Mouse (Mus musculus) small intestine, adult 2 months (tissue): Measurements from ENCODE around the gene Hoxd10. TPM values are rescaled to one million over a fixed set of nuclear protein-coding genes. Genes with fewer than 3 reads are reported as not detected.
A peak's percentile ranks its signal among the peaks of the same experiment; 100 is the strongest.

Experiments
- H3K27ac ChIP-seq: fragments of 200-500 bp; 2 replicates; pipeline ENCODE4 v1.5.1; 2012; ENCODE audit warnings: low read depth, low read length, control low read depth, inconsistent platforms; ENCODE audit not compliant: insufficient read depth
- H3K27me3 ChIP-seq: fragments of 200-500 bp; 2 replicates; pipeline ENCODE4 v1.6.1; 2012; ENCODE audit warnings: mild to moderate bottlenecking, moderate library complexity, low read length, inconsistent platforms; ENCODE audit not compliant: control insufficient read depth, insufficient read depth
- H3K36me3 ChIP-seq: fragments of 200-500 bp; 2 replicates; pipeline ENCODE4 v1.6.1; 2012; ENCODE audit warnings: mild to moderate bottlenecking, low read length, control low read depth, inconsistent platforms; ENCODE audit not compliant: control insufficient read depth, insufficient read depth
- H3K4me1 ChIP-seq: fragments of 200-500 bp; 2 replicates; pipeline ENCODE4 v1.6.1; 2012; ENCODE audit warnings: low read length, inconsistent platforms, mixed read lengths; ENCODE audit not compliant: control insufficient read depth, insufficient read depth, insufficient read length
- H3K4me3 ChIP-seq: fragments of 200-500 bp; 2 replicates; pipeline ENCODE4 v1.5.1; 2012; ENCODE audit warnings: low read depth, mild to moderate bottlenecking, control low read depth, inconsistent platforms, low read length, moderate library complexity
- CTCF ChIP-seq: fragments of 200-500 bp; IDR thresholded peaks from 2 replicates; pipeline ENCODE4 v1.5.1; 2012; ENCODE audit warnings: low read depth, mild to moderate bottlenecking, control low read depth, inconsistent platforms, low read length, moderate library complexity, mixed read lengths; ENCODE audit not compliant: insufficient replicate concordance, insufficient read length; ENCODE audit errors: extremely low read depth
- POLR2A ChIP-seq: fragments of 200-500 bp; IDR thresholded peaks from 2 replicates; pipeline ENCODE4 v1.6.1; 2012; ENCODE audit warnings: low read depth, mild to moderate bottlenecking, control low read depth, inconsistent platforms, low read length, moderate library complexity
- WGBS: fragments of 180-500 bp; shearing (Covaris S2); methylation state at CpG from one replicate; pipeline ENCODE4 v1.1.7; 2018; 5-methylcytosine and 5-hydroxymethylcytosine counted together
- polyA plus RNA-seq: library from polyadenylated mRNA; depleted of rRNA; stranded (reverse); fragments of >200 nt; gene quantifications from 2 replicates; pipeline ENCODE4 v1.2.3, GENCODE M21; 2012

Hoxd10 gene
- polyA plus RNA-seq, 1 experiment = not detected

DNA sequence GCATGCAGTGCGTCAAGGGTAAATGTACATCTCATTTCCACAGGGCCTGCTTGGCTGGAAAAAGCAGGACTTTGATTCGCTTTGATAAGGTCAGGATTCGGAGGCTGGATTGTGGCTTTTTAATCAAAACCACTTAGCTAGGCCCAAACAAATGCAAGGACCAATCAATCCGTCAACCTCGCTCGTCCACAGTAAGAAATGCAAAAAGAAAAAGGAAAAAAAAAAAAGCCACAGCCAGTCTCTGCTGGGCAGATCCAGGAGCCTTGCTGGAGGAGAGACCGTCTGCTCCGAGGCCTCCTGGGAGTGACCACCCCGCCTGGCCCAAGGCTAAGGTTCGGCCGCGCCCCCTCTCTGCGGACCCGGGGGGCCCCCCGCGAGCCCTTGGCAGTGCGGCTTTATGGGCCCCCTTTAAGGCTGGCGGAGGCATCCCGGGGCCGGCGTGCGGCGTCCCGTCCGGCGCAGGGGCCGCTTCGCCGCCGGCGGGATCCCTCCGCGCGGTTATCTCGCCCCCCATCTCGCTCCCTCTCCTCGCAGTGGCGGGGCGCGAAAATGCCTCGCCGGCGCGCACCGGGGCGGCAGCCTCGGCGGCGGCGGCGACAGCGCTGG lies 12.8 kb downstream of the Hoxd10 start, which contains the start of gene Hoxd8:
TSS of gene Hoxd8 (plus strand) at position 223 of the 606 bp plus-strand sequence.
- H3K4me3 ChIP-seq = peak within 1 kb of the TSS; percentile 63
- H3K4me1 ChIP-seq = peaks cover 6% of the 10 kb centered on the region; the same call in 1 of the 2 replicates
- H3K36me3 ChIP-seq = no peaks in the 10 kb centered on the region
- H3K27me3 ChIP-seq = peaks cover 71% of the 10 kb centered on the region
- no peak within 1 kb of the TSS for H3K27ac ChIP-seq
- WGBS = 2% methylated on average over 52 of the region's 52 CpGs
- TF ChIP-seq POLR2A (no peak), CTCF (no peak)

DNA sequence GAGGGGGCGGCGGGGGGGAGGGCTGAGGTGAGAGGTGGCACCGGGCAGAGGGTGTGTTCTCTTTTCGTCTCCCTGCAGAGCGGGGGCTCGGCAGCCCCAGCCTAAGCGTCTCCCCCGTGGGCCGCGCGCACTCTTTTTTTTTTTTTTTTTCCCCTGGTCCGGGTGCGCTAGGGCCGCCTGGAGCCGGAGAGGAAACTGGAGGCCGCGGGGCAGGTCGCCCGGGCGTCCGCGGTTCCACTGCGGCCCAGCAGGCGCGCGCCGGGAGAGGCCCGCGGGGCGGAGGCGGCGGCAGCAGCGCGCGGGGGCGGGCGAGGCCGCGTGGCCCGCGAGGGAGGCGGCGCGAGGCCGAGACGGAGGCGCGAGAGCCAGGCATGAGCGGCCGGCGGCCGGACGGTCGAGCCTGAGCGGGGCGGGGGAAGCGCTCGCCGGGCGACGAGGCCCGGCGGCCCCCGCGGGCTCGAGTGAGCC lies 13.3 kb downstream of the Hoxd10 start:
- H3K4me1 ChIP-seq = peaks cover 6% of the 10 kb centered on the region; the same call in 1 of the 2 replicates
- H3K36me3 ChIP-seq = no peaks in the 10 kb centered on the region
- WGBS = 3% methylated on average over 62 of the region's 66 CpGs
- peaks cover 70% of the 10 kb centered on the region for H3K27me3 ChIP-seq
- TF ChIP-seq CTCF (no peak), POLR2A (no peak)
- H3K4me3 ChIP-seq = peak overlapping the region; percentile 63
- no peak overlapping the region for H3K27ac ChIP-seq

DNA sequence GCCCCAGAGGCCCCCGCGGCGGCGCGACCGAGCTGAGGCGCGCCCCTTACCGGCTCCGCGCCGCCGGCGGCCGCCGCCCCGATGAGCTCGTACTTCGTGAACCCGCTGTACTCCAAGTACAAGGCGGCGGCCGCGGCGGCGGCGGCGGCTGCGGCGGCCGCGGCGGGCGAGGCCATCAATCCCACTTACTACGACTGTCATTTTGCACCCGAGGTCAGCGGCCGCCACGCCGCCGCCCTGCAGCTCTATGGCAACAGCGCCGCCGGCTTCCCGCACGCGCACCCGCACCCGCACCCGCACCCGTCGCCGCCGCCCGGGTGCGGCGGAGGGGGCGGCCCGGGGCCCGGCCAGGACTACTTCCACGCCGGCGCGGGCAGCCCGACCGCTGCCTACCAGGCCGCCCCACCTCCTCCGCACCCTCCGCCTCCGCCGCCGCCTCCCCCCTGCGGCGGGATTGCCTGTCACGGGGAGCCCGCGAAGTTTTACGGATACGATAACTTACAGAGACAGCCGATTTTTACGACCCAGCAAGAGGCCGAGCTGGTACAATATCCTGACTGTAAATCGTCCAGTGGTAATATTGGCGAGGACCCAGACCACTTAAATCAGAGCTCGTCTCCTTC lies 13.9 kb downstream of the Hoxd10 start:
- WGBS = under 1% methylated on average over 84 of the region's 85 CpGs
- Histone ChIP-seq H3K4me3 (peak overlapping the region; percentile 63), H3K27ac (no peak overlapping the region)

GRCm38 (mm10) chr2:74706393-74706960 lies 14.8 kb downstream of the Hoxd10 start:
- TF ChIP-seq CTCF (no peak), POLR2A (no peak)
- no peak overlapping the region for H3K27ac ChIP-seq
- H3K4me3 ChIP-seq = no peak overlapping the region
- H3K4me1 ChIP-seq = peaks cover 6% of the 10 kb centered on the region; the same call in 1 of the 2 replicates
- peaks cover 67% of the 10 kb centered on the region for H3K27me3 ChIP-seq
- 9% methylated on average over 13 of the region's 13 CpGs for WGBS
- H3K36me3 ChIP-seq = no peaks in the 10 kb centered on the region

More for the DNA sequence above, 13.9 kb downstream of the Hoxd10 start:
- Histone ChIP-seq H3K27me3 (peaks cover 68% of the 10 kb centered on the region), H3K4me1 (peaks cover 6% of the 10 kb centered on the region; the same call in 1 of the 2 replicates), H3K36me3 (no peaks in the 10 kb centered on the region)
- no peak for TF ChIP-seq CTCF
- TF ChIP-seq POLR2A = no peak

GRCm38 (mm10) chr2:74707599-74707998 lies 15.9 kb downstream of the Hoxd10 start:
- Histone ChIP-seq H3K36me3 (no peaks in the 10 kb centered on the region), H3K27ac (no peak overlapping the region), H3K4me3 (no peak overlapping the region), H3K27me3 (peaks cover 70% of the 10 kb centered on the region), H3K4me1 (peaks cover 8% of the 10 kb centered on the region)
- TF ChIP-seq CTCF (no peak), POLR2A (no peak)
- 32% methylated on average over 7 of the region's 7 CpGs for WGBS

GRCm38 (mm10) chr2:74708676-74709075 lies 17.0 kb downstream of the Hoxd10 start:
- Histone ChIP-seq H3K27ac (no peak overlapping the region), H3K4me3 (no peak overlapping the region), H3K36me3 (no peaks in the 10 kb centered on the region), H3K4me1 (peaks cover 8% of the 10 kb centered on the region), H3K27me3 (peaks cover 70% of the 10 kb centered on the region)
- WGBS = 43% methylated on average over 4 of the region's 4 CpGs
- TF ChIP-seq POLR2A = no peak
- TF ChIP-seq CTCF = no peak
